Mouse (Mus musculus) stomach, postnatal 0 days (tissue): ENCODE data around the gene Btbd2. TPM values are rescaled to one million over a fixed set of nuclear protein-coding genes. Genes with fewer than 3 reads are reported as not detected.

ENCODE experiments used
- ATAC-seq: fragments of 200-750 bp; cut with Nextera tagmentation; 2 replicates; pipeline ENCODE4 v1.8.0; 2017; ENCODE audit not compliant: low FRiP score, low TSS enrichment
- DNase-seq: peaks from one replicate; pipeline ENCODE4 v3.0.0-alpha.2; 2016; ENCODE audit warnings: low spot score
- H3K27ac ChIP-seq: fragments of 300-500 bp; sonication (generic); replicated peaks from 2 replicates; pipeline ENCODE4 v1.5.1; 2014; ENCODE audit warnings: mild to moderate bottlenecking, control low read depth
- H3K27me3 ChIP-seq: fragments of 300-500 bp; sonication (generic); 2 replicates; pipeline ENCODE4 v1.6.1; 2014; ENCODE audit warnings: low read length; ENCODE audit not compliant: control insufficient read depth, insufficient read depth
- H3K36me3 ChIP-seq: fragments of 300-500 bp; sonication (generic); 2 replicates; pipeline ENCODE4 v1.6.1; 2014; ENCODE audit warnings: low read length, mixed read lengths; ENCODE audit not compliant: control insufficient read depth, insufficient read depth
- H3K4me1 ChIP-seq: fragments of 300-500 bp; sonication (generic); replicated peaks from 2 replicates; pipeline ENCODE4 v1.6.1; 2014; ENCODE audit warnings: antibody characterized with exemption; ENCODE audit not compliant: control insufficient read depth, insufficient read depth
- H3K4me2 ChIP-seq: fragments of 300-500 bp; sonication (generic); replicated peaks from 2 replicates; pipeline ENCODE4 v1.6.1; 2014; ENCODE audit warnings: low read depth, mild to moderate bottlenecking, control low read depth, moderate library complexity
- H3K4me3 ChIP-seq: fragments of 300-500 bp; sonication (generic); 2 replicates; pipeline ENCODE4 v1.5.1; 2014; ENCODE audit warnings: low read depth, low read length, control low read depth
- H3K9ac ChIP-seq: fragments of 300-500 bp; sonication (generic); 2 replicates; pipeline ENCODE4 v1.6.1; 2014; ENCODE audit warnings: mild to moderate bottlenecking, low read length, control low read depth, mixed read lengths
- H3K9me3 ChIP-seq: fragments of 300-500 bp; sonication (generic); 2 replicates; pipeline ENCODE4 v1.6.1; 2016; ENCODE audit warnings: low read length; ENCODE audit not compliant: control insufficient read depth
- CTCF ChIP-seq: IDR thresholded peaks from 2 replicates; pipeline ENCODE4 v1.5.1; 2016; ENCODE audit warnings: antibody characterized with exemption, low read depth, mild to moderate bottlenecking, moderate library complexity
- EP300 ChIP-seq: optimal IDR thresholded peaks from 2 replicates; pipeline ENCODE3; 2016; ENCODE audit warnings: antibody characterized with exemption
- WGBS: fragments of 180-500 bp; shearing (Covaris S2); extraction: QIAGEN DNeasy Blood & Tissue Kit; methylation state at CpG from one replicate; pipeline ENCODE4 v1.1.7; 2014; 5-methylcytosine and 5-hydroxymethylcytosine counted together
- polyA plus RNA-seq: library from polyadenylated mRNA; unstranded; fragments of >200 nt; fragmentation: Nextera tagmentation; extraction: Ambion mirVana; gene quantifications from 2 replicates; pipeline ENCODE4 v1.2.1, GENCODE M21; 2015

The Btbd2 gene
- polyA plus RNA-seq, 1 experiment from 2014 or later: 28.3 TPM

DNA sequence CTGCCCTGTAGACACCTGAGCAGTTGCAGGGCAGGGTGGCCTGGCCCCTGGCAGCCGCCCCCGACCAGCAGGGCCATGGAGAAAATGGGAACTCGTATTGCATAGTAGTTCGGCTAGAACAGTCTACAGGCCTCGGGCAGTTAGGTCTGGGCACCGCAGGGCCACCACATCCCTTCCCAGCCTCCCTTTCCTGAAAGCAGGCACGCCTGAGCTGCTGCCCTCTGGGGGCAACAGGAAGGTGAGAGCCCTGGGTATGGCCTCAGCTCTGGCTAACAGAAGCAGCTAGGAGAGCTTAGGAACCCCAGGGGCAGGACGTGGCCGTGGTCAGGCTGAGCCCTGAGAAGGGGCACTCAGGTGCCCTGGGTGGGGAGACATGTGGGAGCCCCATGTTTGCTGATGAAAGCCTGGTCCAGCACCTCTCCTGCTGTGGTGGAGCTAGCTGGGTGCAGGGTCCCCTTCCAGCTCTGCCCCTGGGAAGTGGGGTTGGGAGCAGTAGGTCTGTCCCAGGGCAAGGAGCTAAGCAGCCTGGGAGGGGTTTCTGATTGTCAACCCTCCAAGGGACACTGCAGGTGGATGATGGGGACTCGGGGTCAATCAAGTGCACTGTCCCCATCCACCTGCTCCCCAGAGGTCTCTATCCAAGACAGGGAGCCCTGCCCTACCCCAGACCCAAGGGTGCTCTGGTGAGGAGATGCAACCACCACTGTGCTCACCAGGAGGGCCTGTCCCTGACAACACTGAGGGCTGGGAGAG lies 9.3 kb upstream of the Btbd2 start:
- no peak overlapping the region for H3K4me3 ChIP-seq
- no peak overlapping the region for H3K4me2 ChIP-seq
- H3K9me3 ChIP-seq: no peaks in the 10 kb centered on the region
- DNase-seq: no peak
- peak overlapping the region; percentile 94 for H3K27ac ChIP-seq
- no peak for TF ChIP-seq EP300
- peak; percentile 39 for TF ChIP-seq CTCF
- H3K4me1 ChIP-seq: peaks cover 7% of the 10 kb centered on the region; the same call in 1 of the 2 replicates
- H3K9ac ChIP-seq: peak overlapping the region; percentile 31
- H3K27me3 ChIP-seq: no peaks in the 10 kb centered on the region
- ATAC-seq: no peak
- H3K36me3 ChIP-seq: peaks cover 46% of the 10 kb centered on the region
- WGBS: 67% methylated on average over 10 of the region's 10 CpGs

DNA sequence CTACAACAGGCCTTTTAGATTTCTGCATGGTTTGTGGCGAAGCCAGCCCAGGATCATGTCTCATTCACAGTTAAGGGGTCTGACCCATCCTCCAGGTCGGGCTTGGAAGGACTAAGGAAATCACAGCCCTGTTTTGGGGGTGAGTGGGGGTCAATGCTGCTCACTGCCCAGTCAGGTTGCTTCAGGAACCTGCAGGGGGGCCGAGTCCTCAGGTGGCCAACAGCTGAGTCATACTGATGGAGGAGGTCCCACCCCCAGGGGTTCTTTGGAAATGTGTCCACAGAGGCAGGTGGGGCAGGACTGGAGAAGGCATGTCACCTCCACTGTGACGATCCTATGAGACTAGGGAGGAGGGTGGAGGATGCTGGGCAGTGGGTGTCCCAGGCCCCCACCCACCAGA lies 8.6 kb upstream of the Btbd2 start:
- H3K4me1 ChIP-seq: peaks cover 6% of the 10 kb centered on the region; the same call in 1 of the 2 replicates
- peak overlapping the region; percentile 94 for H3K27ac ChIP-seq
- peak overlapping the region; percentile 23; the same call in 1 of the 2 replicates for H3K9ac ChIP-seq
- peak; percentile 46 for DNase-seq
- H3K9me3 ChIP-seq: no peaks in the 10 kb centered on the region
- no peak overlapping the region for H3K4me2 ChIP-seq
- H3K4me3 ChIP-seq: no peak overlapping the region
- H3K27me3 ChIP-seq: no peaks in the 10 kb centered on the region
- ATAC-seq: no peak
- peaks cover 41% of the 10 kb centered on the region for H3K36me3 ChIP-seq
- 38% methylated on average over 4 of the region's 4 CpGs for WGBS
- no peak for TF ChIP-seq EP300
- TF ChIP-seq CTCF: no peak

DNA sequence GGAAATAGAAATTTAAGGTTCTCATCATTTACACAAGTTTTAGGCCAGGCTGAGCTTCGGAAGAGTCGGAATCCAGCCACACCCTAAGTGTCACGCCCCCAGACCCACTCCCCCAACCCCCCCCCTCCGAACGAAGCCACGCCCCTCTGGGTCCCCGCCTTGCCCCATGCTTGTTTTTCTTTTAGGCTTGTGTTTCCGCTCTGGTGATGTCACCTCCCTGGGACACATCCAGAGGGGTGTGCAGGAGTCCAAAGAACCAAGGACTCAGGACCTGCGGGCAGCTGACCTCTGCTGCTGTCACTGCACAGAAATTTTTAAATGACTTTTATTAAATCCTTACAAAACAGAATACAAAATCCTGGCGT lies 8.1 kb upstream of the Btbd2 start:
- peaks cover 6% of the 10 kb centered on the region; the same call in 1 of the 2 replicates for H3K4me1 ChIP-seq
- H3K9ac ChIP-seq: peak overlapping the region; percentile 43; the same call in 1 of the 2 replicates
- DNase-seq: peak; percentile 74

DNA sequence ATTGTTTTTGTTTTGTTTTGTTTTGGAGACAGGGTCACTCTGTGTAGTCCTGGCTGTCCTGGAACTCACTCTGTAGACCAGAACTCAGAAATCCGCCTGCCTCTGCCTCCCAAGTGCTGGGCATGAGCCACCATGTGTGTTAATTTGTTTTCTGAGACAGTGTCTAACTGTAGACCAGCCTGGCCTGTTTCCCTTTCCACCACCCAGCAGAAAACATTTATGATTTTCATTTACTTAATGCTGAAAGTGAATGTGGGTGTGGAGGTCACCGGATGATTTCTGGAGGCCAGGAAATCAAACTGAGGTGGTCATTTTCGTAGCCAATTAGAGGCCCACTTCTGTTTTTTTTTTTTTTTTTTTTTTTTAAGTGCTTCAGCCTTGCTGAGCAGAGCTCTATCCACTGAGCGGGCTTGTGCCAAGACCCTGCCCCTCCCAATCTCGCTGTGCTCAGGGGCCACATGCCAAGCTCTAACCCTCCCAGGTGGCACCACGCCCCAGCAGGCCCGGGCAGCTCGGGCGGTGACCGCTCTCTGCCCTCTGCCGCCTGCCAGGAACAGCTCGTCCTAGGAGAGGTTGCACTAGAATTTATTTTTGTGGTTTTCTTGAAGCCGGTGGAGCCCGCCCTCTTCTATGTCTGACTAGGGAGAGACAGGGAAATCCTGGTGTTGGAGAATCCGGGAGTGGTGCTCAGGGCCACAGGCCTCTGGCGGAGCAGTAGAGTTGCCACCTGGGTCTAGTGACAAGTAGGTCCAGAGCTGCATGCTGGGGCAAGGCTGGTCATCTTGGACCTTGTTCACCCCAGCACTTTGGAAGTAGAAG lies 7.5 kb upstream of the Btbd2 start:
- peak; percentile 91 for DNase-seq
- H3K36me3 ChIP-seq: peaks cover 31% of the 10 kb centered on the region
- peak; percentile 24; the same call in 1 of the 2 replicates for TF ChIP-seq CTCF
- peak; percentile 93 for TF ChIP-seq EP300
- 10% methylated on average over 16 of the region's 16 CpGs for WGBS
- H3K9ac ChIP-seq: peak overlapping the region; percentile 43; the same call in 1 of the 2 replicates
- no peak overlapping the region for H3K4me3 ChIP-seq
- no peaks in the 10 kb centered on the region for H3K9me3 ChIP-seq
- H3K27ac ChIP-seq: peak overlapping the region; percentile 94
- H3K4me2 ChIP-seq: peak overlapping the region; percentile 35; the same call in 1 of the 2 replicates
- H3K27me3 ChIP-seq: no peaks in the 10 kb centered on the region
- peak; percentile 85 for ATAC-seq
- H3K4me1 ChIP-seq: peaks cover 6% of the 10 kb centered on the region; the same call in 1 of the 2 replicates

More for the DNA sequence above, 8.1 kb upstream of the Btbd2 start:
- 2% methylated on average over 10 of the region's 10 CpGs for WGBS
- no peak overlapping the region for H3K4me3 ChIP-seq
- TF ChIP-seq EP300 (no peak), CTCF (no peak)
- no peaks in the 10 kb centered on the region for H3K9me3 ChIP-seq
- H3K27me3 ChIP-seq: no peaks in the 10 kb centered on the region
- H3K36me3 ChIP-seq: peaks cover 36% of the 10 kb centered on the region
- peak overlapping the region; percentile 94 for H3K27ac ChIP-seq
- ATAC-seq: peak; percentile 63
- peak overlapping the region; percentile 35; the same call in 1 of the 2 replicates for H3K4me2 ChIP-seq

DNA sequence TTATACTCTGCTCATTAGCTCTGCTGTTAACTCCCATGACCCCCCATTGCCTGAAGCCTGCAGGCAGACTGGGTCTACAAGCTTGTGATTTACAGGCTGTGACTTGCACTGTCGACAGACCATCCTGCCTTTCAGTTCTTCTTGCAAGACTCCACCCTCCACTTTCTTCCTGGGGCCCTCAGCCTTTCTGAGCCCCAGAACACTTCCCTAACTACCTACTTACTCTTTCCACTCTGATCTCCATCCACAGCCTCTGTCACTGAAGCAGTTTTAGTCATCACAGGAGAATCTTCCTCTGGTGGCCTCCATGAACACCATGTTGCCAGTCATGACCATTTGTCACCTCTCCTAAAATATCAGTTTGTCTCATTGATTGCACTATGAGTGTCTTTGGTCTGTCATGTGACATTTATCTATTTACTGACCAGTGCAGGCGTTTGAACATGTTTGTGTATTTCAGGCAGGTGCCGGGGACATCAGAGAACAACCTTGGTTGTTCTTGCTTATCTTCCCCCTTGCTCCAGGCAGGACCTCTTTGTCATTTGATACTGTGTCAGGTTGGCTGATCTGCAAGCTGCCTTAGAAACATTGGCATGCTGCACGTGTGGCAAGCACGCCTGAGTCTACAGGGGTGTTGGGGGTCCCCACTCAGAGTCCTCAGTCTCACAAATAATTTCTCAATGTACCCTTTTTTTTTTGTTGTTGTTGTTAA lies 6.8 kb upstream of the Btbd2 start:
- Histone ChIP-seq H3K4me3 (no peak overlapping the region), H3K4me2 (no peak overlapping the region), H3K9ac (no peak overlapping the region), H3K9me3 (no peaks in the 10 kb centered on the region), H3K36me3 (peaks cover 24% of the 10 kb centered on the region), H3K4me1 (peaks cover 6% of the 10 kb centered on the region; the same call in 1 of the 2 replicates), H3K27me3 (no peaks in the 10 kb centered on the region), H3K27ac (peak overlapping the region; percentile 94)
- ATAC-seq (no peak), DNase-seq (no peak)
- TF ChIP-seq EP300 (no peak), CTCF (no peak)
- WGBS: 26% methylated on average over 5 of the region's 5 CpGs
